Mouse (Mus musculus) spleen, adult 2 months (tissue): ENCODE results near the gene Ankrd44.

ENCODE experiments used
- CTCF ChIP-seq: fragments of 200-500 bp; IDR thresholded peaks from 2 replicates; pipeline ENCODE4 v1.5.1; 2011; ENCODE audit warnings: mild to moderate bottlenecking, inconsistent platforms; ENCODE audit not compliant: insufficient read depth, insufficient read length, insufficient replicate concordance; ENCODE audit errors: extremely low read depth
- POLR2A ChIP-seq: fragments of 200-500 bp; IDR thresholded peaks from 2 replicates; pipeline ENCODE4 v1.6.1; 2011; ENCODE audit warnings: low read depth, low read length, inconsistent platforms

DNA sequence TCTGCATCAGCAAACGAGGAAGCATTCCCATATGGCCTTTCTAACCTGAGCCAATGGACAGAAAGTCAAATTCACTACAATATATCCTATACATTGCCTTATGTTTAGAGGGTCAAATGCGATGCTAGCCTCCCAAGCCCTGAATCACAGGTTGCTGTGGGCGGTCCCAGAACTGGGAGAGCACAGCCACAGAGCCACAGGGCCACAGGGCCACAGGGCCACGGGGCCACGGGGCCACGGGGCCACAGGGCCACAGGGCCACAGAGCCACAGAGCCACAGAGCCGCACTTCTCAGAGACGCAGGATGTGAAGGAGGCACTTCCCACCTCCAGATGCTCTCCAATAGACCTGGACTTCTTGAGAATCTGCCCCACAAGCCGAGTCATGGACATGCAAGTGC lies 121.8 kb downstream of the Ankrd44 start:
- TF ChIP-seq CTCF (no peak), POLR2A (no peak)
